Mouse (Mus musculus): ENCODE measurements at regions not wholly inside any gene's neighbourhood (a gene's known extent, or its start where the extent isn't known, plus 50 kb on each side); places are given as distances from the start of the nearest gene placed in this dataset.

DNA sequence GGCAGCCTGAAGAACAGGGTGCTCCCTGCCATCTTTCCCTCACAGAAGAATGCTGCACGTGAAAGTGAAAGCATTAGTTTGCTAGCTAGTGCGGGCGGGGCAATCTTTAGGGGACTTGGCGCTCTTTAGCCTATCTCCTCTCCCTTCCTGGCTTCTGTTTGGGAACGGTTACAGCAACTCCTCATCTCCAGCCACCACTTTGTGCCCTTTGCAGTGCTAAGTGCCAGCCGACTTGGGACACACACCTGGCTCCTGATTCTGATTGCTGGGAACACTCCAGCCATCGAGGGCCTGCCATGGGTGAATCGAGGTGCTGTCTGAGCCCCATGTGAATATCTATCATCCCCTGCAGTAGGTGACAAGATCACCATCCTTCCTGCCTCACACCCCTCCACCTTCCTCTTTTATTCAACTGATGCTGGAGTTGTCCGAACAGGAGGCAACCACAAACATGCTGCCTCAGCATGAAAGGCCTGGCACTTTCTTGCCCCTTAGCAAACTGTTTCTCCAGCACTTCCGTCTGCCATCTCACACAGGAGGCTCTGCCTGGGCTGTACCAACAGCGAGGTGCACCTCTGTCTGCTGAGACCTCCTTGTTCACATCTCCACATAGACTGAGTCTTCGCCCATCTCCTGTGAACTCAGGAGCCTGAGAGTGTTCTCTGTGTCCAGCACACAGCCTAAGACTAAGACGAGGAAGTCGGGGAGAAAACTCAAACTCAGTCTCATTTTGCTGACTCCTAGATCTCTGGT, 66.2 kb upstream of the Glrp1 start:
- no peak for DNase-seq (ENCODE audit: low spot score)

DNA sequence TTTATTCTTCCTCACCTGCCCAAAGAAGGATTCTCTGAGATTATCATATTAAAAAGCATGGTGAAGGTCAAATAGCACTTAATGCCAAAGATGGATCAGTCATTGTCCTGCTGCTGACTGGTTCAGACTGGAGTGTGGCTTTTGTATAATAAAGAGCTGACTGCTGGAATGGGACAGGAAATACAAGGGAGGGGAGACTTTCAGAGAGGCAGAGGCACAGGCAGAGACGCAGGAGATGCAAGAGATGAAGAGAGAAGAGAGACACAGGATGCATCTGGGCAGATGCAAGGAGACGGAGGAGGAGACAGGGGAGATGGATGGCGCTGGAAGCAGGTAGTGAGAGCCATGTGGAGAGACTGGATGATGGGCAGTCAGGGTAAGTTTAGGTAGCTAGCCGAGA, 65.4 kb upstream of the Glrp1 start:
- DNase-seq (ENCODE audit: low spot score) = no peak

DNA sequence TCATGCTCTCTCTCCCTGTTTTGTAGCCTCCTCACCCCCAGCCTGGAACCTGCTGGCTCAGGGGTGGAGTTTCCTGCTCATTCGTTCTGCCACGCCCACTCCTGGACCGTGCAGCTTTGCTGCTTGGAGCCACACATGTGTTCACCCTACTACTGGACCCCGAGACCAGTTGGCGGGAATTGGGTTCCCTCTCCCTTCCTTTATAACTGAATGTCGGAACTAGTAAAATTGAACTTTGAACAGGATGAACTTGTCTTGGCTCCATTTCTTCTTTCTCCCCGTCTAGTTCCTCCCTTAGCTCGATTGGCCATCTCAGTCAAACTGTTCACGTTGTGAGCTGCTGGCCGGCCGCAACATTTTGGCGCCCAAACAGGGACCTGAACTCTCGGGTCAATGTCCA, 62.3 kb upstream of the Glrp1 start:
- no peak for DNase-seq (ENCODE audit: low spot score)

DNA sequence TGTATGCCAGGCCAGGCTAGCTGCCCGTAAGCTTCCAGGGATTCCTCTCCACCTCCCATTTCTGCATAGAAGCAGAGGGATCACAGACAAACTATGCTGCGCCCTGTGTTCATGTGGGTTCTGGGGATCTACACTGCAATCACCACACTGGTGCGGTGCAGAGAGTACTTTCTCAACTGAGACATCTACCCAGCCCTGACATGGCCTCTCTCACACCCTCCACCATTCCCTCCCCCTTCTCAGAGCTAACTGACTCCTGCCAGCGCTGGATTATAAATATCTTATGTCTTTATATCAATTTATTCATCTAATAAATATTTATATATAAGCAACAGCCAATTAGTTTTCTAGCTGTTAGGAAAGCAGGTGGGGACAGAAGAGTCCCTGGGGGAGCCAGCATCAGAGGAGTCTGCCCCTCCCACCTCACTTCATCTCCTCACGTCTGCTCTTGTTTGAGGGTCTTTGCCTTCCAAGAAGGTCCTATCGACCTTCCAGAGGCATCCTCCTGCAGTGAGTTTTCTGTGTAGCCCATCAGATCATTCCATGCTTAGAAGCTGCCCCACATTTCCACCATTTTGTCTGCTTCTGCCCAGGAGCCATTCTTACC, 58.7 kb upstream of the Glrp1 start:
- DNase-seq (ENCODE audit: low spot score) = no peak

DNA sequence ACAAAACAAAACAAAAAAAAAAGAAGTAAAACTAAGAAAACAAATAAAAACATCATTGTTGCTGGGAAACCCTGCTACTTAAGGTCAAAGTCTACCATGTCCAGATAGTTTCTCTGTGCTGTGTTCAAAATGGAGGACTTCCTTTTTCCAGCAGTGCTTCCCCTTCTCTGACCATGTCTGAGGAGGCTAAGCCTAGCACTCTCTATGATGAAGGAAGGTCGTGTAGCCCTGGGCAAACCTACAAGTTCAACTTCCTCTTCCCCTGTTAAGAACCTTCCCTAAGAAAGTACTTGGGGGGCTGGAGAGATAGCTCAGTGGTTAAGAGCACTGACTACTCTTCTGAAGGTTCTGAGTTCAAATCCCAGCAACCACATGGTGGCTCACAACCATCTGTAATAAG, 57.3 kb upstream of the Glrp1 start:
- DNase-seq (ENCODE audit: low spot score) = no peak

DNA sequence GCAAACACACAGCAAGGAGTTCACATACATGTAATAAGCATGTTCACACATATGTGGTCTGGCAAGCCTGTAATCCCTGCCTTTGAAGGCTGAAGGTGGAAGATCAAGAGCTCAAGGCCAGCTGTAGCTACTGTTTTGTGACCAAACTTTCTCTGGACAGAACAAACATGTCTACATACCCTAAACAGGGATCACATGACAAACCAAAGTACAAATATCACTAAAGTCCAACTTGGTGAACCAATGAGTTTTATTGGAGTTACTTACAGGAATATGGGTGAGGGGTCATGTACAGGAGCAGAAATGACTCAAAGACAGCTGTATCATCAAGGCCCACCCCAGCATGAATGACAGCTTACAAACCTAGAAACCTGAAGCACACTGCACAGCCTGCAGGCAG, 56.6 kb upstream of the Glrp1 start:
- no peak for DNase-seq (ENCODE audit: low spot score)

DNA sequence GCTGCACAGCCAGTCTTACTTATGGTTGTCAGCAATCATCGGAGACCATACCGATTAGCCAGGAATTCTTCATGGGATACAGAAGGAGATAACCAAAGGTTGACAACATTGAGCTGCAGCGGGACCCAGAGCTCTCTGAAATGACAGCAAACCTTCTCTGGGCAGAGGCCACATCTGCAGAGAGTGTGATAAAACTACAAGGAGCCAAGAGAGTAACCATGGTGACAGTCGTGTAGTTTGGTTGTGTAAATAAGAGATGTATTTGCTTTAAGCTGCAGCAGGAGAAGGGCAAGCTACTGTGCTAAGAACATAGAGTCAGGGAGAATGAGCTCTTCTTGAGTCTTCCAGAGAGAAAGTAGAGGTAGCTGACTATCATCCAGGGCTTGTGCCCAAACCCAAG, 55.0 kb upstream of the Glrp1 start:
- no peak for DNase-seq (ENCODE audit: low spot score)

DNA sequence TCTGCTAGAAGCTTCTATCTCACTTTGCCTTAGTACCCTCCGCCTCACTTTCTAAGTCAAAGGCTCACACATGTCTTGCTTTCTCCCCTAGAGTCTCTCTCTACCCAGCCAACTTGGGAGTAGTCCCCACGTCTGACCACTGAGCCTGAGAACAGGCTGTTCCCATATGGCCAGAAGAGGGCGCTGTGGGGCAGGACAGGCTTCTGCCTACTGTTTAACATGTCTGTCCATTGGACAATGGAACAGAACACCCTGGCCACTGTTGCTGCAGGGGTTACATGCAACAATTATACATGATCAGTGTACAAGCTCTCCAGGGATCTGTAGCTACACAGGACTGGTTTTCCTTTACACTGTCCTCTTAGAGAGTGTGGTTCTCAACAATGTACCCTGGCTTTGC, 52.5 kb upstream of the Glrp1 start:
- peak; percentile 91 for DNase-seq (ENCODE audit: low spot score)

DNA sequence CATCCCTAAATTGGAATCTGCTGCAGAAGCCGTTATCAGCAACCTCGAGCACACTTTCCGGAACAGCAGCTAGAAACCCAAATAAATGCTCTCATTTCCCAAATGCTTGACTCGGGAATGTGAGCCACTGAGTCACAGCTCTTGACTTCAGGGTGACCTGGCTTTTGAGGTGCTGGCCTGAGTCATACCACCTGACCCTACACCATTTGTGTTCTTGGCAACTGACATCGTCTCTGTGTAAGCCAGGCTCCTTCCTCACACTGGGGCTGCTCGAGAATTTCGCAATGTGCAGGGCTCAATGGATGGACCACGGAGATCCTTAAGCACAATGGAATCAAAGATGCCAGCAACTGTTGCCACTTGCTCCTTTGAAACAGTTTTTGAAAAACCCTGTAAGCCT, 50.9 kb upstream of the Glrp1 start:
- no peak for DNase-seq (ENCODE audit: low spot score)
